Mouse (Mus musculus) neural tube, embryonic 14.5 days (tissue): ENCODE data around the gene Srsf3. TPM values are rescaled to one million over a fixed set of nuclear protein-coding genes. Genes with fewer than 3 reads are reported as not detected.
"Not testable (repeated sequence)": the region's sequence is repeated elsewhere in the genome, so short reads cannot be mapped to it uniquely, and the experiment has no call there.

ENCODE experiments used
- ATAC-seq: fragments of 200-750 bp; cut with Nextera tagmentation; 2 replicates; pipeline ENCODE4 v1.8.0; 2017; ENCODE audit warnings: low read depth, mild to moderate bottlenecking, moderate TSS enrichment, moderate library complexity
- H3K27ac ChIP-seq: fragments of 300-500 bp; sonication (generic); 2 replicates; pipeline ENCODE4 v1.5.1; 2014; ENCODE audit warnings: low read depth, mild to moderate bottlenecking, control low read depth, low read length, moderate library complexity, mixed read lengths
- H3K27me3 ChIP-seq: fragments of 300-500 bp; sonication (generic); 2 replicates; pipeline ENCODE4 v1.6.1; 2014; ENCODE audit warnings: low read length; ENCODE audit not compliant: control insufficient read depth, insufficient read depth
- H3K36me3 ChIP-seq: fragments of 300-500 bp; sonication (generic); 2 replicates; pipeline ENCODE4 v1.6.1; 2014; ENCODE audit warnings: low read length, mixed read lengths; ENCODE audit not compliant: control insufficient read depth, insufficient read depth
- H3K4me1 ChIP-seq: fragments of 300-500 bp; sonication (generic); 2 replicates; pipeline ENCODE4 v1.6.1; 2014; ENCODE audit warnings: low read length; ENCODE audit not compliant: control insufficient read depth, insufficient read depth
- H3K4me2 ChIP-seq: fragments of 300-500 bp; sonication (generic); 2 replicates; pipeline ENCODE4 v1.6.1; 2014; ENCODE audit warnings: mild to moderate bottlenecking, low read depth, low read length, control low read depth
- H3K4me3 ChIP-seq: fragments of 300-500 bp; sonication (generic); 2 replicates; pipeline ENCODE4 v1.5.1; 2014; ENCODE audit warnings: low read depth, low read length, control low read depth, mixed read lengths
- H3K9ac ChIP-seq: fragments of 300-500 bp; sonication (generic); replicated peaks from 2 replicates; pipeline ENCODE4 v1.6.1; 2014; ENCODE audit warnings: low read depth, mild to moderate bottlenecking, control low read depth, low read length, mixed read lengths
- H3K9me3 ChIP-seq: fragments of 300-500 bp; sonication (generic); 2 replicates; pipeline ENCODE4 v1.6.1; 2016; ENCODE audit warnings: low read length; ENCODE audit not compliant: control insufficient read depth
- WGBS: fragments of 180-500 bp; shearing (Covaris S2); extraction: QIAGEN DNeasy Blood & Tissue Kit; methylation state at CpG from one replicate; pipeline ENCODE4 v1.1.7; 2014; 5-methylcytosine and 5-hydroxymethylcytosine counted together
- polyA plus RNA-seq: library from polyadenylated mRNA; unstranded; fragments of >200 nt; fragmentation: Nextera tagmentation; extraction: Ambion mirVana; gene quantifications from 2 replicates; pipeline ENCODE4 v1.2.1, GENCODE M21; 2014

The Srsf3 gene
- polyA plus RNA-seq, 1 experiment from 2014 or later: 423 TPM

DNA sequence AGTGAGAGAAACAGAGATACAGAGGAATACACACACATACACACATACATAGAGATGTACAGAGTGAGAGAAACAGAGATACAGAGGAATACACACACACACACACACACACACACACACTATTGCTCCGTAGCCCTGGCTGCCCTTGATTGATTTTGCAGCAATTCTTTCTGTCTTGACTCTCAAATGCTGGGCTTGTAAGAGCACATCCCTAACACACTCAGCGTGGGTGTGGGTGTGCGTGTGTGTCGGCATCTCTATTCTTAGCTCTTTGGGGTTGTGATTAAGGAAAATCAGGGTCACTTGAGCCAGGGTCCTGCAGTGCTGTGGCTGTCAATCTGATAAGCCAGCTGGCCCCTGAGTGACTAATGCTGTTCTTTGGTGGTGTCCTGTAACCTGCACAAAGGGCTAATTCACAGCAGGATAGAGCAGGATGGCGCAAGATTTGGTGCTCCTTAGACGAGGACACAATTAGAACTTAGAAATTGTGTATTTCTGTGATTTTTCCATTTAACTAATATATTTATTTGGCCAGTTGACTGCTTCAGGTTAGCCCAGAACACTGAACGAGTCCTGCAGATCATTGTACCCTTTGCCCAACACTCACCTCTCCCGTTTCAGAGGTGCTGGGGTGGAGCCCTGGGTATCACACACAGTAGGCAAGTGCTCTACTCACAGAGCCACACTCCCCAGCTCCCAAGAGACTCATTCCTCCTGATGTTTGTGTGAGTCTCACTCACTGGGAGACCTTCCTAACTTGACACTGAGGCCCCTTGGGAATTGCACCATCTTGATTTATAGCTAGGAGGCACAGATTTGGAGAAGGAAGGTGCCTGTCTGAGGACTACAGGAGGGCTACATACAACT lies 30.9 kb downstream of the Srsf3 start:
- no peak for ATAC-seq
- 53% methylated on average over 8 of the region's 8 CpGs for WGBS
- H3K4me2 ChIP-seq: no peak overlapping the region
- no peaks in the 10 kb centered on the region for H3K9me3 ChIP-seq
- peaks cover 5% of the 10 kb centered on the region; the same call in 1 of the 2 replicates for H3K4me1 ChIP-seq
- no peak overlapping the region for H3K4me3 ChIP-seq
- H3K36me3 ChIP-seq: no peaks in the 10 kb centered on the region
- no peak overlapping the region for H3K27ac ChIP-seq
- no peaks in the 10 kb centered on the region for H3K27me3 ChIP-seq
- no peak overlapping the region for H3K9ac ChIP-seq

DNA sequence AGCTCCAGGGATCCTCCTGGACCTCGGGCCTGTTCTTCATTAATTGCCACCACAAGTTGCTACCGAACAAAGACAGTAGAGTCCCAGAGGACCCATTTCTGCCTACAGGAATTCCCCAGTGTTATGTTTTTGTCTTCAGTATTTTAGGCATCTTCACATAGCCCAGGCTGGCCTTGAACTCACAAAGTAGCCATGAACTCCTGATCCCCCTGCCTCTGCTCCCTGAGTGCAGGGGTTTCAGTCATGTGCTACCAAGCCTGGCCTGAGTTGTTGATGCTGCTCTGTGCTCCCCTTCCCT lies 31.5 kb downstream of the Srsf3 start:
- no peak overlapping the region for H3K4me3 ChIP-seq
- peaks cover 5% of the 10 kb centered on the region; the same call in 1 of the 2 replicates for H3K4me1 ChIP-seq
- WGBS: 53% methylated on average over 2 of the region's 2 CpGs
- no peaks in the 10 kb centered on the region for H3K9me3 ChIP-seq
- ATAC-seq: no peak
- no peak overlapping the region for H3K9ac ChIP-seq
- no peak overlapping the region for H3K4me2 ChIP-seq
- no peak overlapping the region for H3K27ac ChIP-seq
- no peaks in the 10 kb centered on the region for H3K36me3 ChIP-seq
- H3K27me3 ChIP-seq: no peaks in the 10 kb centered on the region

DNA sequence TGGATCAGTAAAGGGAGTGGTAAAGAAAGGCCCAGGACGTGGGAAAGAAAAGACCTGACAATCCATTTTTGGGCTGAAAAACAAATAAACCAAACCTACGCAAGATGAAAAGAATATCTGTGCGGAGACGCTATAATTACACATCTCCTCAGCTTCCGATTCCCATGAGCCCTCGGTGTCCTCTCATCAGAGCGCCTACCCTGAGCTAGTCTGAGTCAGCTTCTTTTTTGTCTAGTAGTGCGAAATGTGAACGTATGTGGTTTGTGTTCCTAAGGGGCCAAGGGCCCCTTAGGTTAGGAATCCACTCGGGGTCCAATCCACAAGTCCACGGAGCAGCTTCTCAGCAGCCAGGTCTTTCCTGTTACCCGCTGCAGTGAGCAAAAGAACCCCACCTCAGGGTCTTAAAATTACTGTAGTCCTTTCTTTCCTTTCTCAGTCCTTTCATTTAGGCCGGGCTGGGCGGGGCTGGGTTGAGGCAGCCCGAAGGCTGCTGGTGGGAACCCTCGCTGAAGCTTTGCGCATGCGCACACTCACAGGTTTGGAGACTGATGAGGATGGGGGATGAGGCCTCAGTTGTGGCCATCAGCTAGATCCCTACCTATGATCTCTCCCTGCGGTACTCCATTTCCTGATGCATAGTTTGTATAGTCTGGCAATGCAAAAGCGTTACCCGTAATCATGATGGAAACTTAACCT lies 33.0 kb downstream of the Srsf3 start:
- Histone ChIP-seq H3K9ac (no peak overlapping the region), H3K9me3 (no peaks in the 10 kb centered on the region), H3K4me3 (no peak overlapping the region), H3K36me3 (no peaks in the 10 kb centered on the region), H3K4me1 (peaks cover 5% of the 10 kb centered on the region; the same call in 1 of the 2 replicates), H3K27me3 (no peaks in the 10 kb centered on the region), H3K4me2 (no peak overlapping the region), H3K27ac (no peak overlapping the region)
- ATAC-seq: no peak
- WGBS: 78% methylated on average over 21 of the region's 21 CpGs

DNA sequence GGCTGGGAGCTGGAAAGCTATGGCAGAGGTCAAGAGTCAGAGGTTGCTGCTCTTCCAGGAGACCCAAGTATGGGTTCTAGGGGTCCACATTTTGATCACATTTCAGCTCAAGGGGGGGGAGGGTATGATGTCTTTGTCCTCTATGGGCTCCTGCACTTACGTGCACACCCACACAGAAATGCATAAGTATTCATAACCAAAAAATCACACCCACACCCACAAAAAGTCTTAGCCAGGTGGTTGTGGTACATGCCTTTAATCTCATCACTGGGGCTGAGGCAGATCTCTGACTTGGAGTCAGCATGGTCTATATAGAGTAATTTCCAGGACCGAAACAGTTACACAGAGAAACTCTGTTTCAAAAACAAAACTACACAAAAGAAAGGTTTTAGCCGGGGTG lies 33.5 kb downstream of the Srsf3 start:
- H3K9ac ChIP-seq: no peak overlapping the region
- no peaks in the 10 kb centered on the region for H3K27me3 ChIP-seq
- no peak for ATAC-seq
- no peak overlapping the region for H3K27ac ChIP-seq
- peaks cover 5% of the 10 kb centered on the region; the same call in 1 of the 2 replicates for H3K4me1 ChIP-seq
- WGBS: 96% methylated on average over 3 of the region's 3 CpGs
- no peaks in the 10 kb centered on the region for H3K9me3 ChIP-seq
- H3K4me2 ChIP-seq: no peak overlapping the region
- H3K36me3 ChIP-seq: no peaks in the 10 kb centered on the region
- no peak overlapping the region for H3K4me3 ChIP-seq

DNA sequence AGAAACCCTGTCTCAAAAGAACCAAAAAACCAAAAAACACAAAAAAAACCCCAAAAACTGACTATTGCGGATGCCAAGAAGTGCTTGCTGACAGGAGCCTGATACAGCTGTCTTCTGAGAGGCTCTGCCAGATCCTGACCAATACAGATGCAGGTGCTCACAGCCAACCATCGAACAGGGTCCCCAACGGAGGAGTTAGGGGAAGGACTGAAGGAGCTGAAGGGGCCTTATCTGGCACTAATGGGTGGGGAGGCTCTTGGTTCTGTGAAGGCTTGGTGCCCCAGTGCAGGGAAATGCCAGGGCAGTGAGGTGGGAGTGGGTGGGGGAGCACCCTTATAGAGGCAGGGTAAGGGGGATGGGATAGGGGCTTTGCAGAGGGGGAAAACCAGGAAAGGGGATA lies 35.0 kb downstream of the Srsf3 start:
- not testable (repeated sequence) for H3K27ac ChIP-seq, H3K9ac ChIP-seq, H3K9me3 ChIP-seq, H3K36me3 ChIP-seq, H3K4me1 ChIP-seq, H3K4me3 ChIP-seq, ATAC-seq, H3K27me3 ChIP-seq, H3K4me2 ChIP-seq
- WGBS: 89% methylated on average over 3 of the region's 3 CpGs

DNA sequence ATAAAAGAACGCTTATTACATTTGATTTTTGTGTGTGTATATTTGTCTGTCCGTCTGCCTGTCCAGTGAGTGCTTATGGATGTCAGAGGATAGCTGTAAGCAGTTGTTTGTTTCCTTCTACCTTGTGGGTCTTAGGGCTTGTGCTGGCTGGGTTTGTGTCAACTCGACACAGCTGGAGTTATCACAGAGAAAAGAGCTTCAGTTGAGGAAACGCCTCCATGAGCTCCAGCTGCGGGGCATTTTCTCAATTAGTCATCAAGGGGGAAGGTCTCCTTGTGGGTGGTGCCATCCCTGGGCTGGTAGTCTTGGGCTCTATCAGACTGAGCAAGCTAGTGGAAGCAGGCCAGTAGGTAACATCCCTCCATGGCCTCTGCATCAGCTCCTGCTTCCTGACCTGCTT lies 35.4 kb downstream of the Srsf3 start:
- Histone ChIP-seq H3K4me1 (no peaks in the 10 kb centered on the region), H3K4me3 (no peak overlapping the region), H3K4me2 (no peak overlapping the region), H3K9ac (no peak overlapping the region), H3K27me3 (no peaks in the 10 kb centered on the region), H3K36me3 (no peaks in the 10 kb centered on the region), H3K27ac (no peak overlapping the region), H3K9me3 (no peaks in the 10 kb centered on the region)
- WGBS: 64% methylated on average over 5 of the region's 5 CpGs
- no peak for ATAC-seq

DNA sequence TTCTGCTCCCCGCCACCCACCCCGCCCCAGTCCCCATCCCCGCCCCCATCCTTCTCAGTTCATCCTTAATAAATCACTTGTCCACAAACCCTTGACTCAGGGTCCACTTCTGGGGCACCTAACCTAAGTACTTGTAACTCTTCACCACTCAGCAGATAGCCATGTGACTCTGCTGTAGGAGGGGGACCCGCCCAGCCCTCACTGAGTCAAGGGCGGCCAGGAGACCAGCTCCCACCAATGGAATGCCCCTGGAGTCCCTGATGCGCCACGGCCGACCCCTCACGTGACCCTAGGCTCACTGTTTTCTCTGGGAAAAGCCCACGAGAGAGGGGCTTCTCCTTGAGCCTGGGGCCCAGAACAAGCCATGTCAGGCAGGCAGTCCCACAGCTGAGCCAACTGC lies 36.6 kb downstream of the Srsf3 start:
- no peaks in the 10 kb centered on the region for H3K27me3 ChIP-seq
- no peaks in the 10 kb centered on the region for H3K36me3 ChIP-seq
- no peaks in the 10 kb centered on the region for H3K9me3 ChIP-seq
- ATAC-seq: no peak
- 69% methylated on average over 10 of the region's 10 CpGs for WGBS
- no peak overlapping the region for H3K4me3 ChIP-seq
- H3K27ac ChIP-seq: no peak overlapping the region
- H3K4me1 ChIP-seq: peaks cover 3% of the 10 kb centered on the region; the same call in 1 of the 2 replicates
- H3K9ac ChIP-seq: no peak overlapping the region
- H3K4me2 ChIP-seq: no peak overlapping the region

DNA sequence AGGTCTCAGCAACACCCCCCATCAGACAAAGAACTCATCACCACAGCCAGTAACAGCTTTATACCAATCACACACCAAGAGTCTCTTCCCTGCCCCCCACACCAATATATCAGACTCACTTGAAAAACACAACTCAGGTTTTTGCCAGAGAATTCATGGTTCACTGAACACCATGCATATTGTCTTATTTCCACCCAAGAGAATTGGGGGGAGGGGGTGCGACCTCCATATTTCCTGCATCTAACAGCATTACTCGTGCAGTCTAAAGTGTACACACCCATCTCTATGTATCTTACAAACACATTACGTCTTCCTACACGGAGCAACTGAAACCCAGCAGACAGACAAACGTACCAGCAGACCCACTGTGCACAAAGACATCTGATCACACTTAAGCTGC lies 39.4 kb downstream of the Srsf3 start:
- H3K4me2 ChIP-seq: no peak overlapping the region
- H3K9ac ChIP-seq: no peak overlapping the region
- no peak overlapping the region for H3K27ac ChIP-seq
- H3K27me3 ChIP-seq: no peaks in the 10 kb centered on the region
- 72% methylated on average over 5 of the region's 5 CpGs for WGBS
- H3K9me3 ChIP-seq: no peaks in the 10 kb centered on the region
- H3K36me3 ChIP-seq: no peaks in the 10 kb centered on the region
- no peak overlapping the region for H3K4me3 ChIP-seq
- H3K4me1 ChIP-seq: peaks cover 3% of the 10 kb centered on the region; the same call in 1 of the 2 replicates
- ATAC-seq: no peak

DNA sequence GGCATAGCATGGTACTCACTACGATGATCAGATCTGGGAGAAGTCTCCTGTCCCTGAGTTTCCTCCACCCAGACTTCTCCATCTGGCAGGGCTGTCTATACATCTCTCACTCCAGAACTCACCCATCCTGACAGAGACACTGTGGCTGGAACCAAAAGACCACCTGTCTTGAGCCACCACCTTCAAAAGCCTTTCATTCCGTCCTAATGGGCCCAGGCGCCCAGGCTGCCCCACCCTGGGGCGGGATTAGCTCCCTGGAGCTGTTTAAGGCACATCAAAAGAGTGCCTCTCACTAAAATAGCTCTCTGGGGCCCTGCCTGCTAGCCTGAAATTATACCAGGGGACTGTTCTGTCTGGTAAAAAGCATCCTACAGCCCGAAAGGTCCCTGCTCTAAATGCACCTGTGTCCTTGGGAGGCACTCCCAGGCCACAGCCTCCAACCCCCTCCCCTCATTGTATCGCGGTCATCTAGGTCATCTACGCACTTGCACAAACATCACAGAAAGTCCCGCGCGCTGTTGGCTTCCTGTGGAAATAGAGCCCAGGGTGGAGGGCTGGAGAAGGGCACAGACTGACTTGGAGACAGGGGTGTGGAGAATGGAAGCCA lies 40.4 kb downstream of the Srsf3 start:
- Histone ChIP-seq H3K9ac (no peak overlapping the region), H3K27me3 (no peaks in the 10 kb centered on the region), H3K9me3 (no peaks in the 10 kb centered on the region), H3K27ac (no peak overlapping the region), H3K4me3 (no peak overlapping the region), H3K4me2 (no peak overlapping the region), H3K36me3 (no peaks in the 10 kb centered on the region), H3K4me1 (peaks cover 3% of the 10 kb centered on the region; the same call in 1 of the 2 replicates)
- no peak for ATAC-seq
- 19% methylated on average over 11 of the region's 11 CpGs for WGBS
